Mouse (Mus musculus) embryonic fibroblast, embryonic 13.5 days (primary cell): ENCODE measurements around the gene Pax8.

Source experiments
- CTCF ChIP-seq: IDR thresholded peaks from 2 replicates; pipeline ENCODE4 v1.5.1; 2011; ENCODE audit warnings: mild to moderate bottlenecking, control low read depth, low read length, moderate library complexity, borderline replicate concordance; ENCODE audit not compliant: insufficient read depth
- POLR2A ChIP-seq: IDR thresholded peaks from 2 replicates; pipeline ENCODE4 v1.6.1; 2011; ENCODE audit warnings: low read depth, mild to moderate bottlenecking, control low read depth, low read length, moderate library complexity

DNA sequence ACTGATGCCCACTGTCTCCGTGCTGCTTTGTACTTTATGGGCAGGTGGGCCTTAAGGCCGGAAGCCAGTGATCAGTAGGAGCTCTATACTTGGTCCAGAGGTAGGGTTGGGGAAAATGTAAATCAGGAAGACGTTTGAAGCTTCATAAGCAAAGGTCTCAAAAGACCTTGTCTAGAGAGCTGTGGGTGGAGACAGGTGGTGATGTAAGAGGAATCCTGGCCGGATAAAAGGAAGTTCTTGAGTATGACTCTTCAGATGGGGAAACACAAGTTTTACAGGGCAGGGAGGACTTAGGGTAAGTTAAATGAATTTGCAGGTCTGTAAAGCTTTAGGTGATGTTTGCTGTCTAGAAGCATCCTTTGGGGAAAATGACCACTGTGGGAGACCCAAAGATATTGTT is 26.3 kb downstream of the Pax8 start:
- TF ChIP-seq CTCF, result no peak
- TF ChIP-seq POLR2A, result no peak
